Mouse (Mus musculus): ENCODE measurements around the gene Hist2h2ac. TPM values are rescaled to one million over a fixed set of nuclear protein-coding genes. Genes with fewer than 3 reads are reported as not detected.

Hist2h2ac gene
- polyA plus RNA-seq, 1 experiment from 2014 or later = 4.7 TPM

DNA sequence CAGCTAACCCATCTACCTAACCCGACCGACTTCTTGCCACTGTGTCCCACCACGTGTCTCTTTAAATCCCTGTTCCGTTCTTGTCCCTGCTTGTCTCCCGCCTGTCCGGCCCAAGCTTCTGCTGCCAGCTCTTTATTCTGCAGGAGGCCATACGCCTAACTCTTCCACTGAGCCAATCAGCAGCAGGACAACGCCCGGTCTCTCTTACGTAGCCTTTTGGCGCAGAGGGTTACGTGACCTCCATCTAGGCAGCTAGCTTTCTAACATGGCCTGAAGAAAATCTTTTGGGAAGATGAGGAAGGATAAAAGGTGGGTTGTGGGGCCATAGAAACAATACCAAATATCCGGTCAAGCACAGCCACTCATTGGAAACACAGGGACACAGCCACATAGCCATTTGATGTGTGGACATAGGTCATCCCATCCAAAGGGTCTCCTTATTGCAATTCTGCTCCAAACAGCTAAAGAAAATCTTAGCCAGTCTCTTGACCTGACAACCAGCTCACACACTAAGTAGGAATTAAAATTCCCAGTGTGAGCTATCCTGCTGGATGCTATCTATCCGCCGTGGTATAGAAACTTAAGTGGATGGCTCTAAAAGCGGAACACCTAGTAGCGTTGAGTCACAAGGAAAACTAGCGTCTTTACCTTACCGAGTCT, 41.7 kb upstream of the Hist2h2ac start:
- ATAC-seq (replicated peaks) = peak; percentile 78
- under 1% methylated on average over 19 of the region's 19 CpGs for WGBS
- H3K4me3 ChIP-seq = peak overlapping the region; percentile 66

DNA sequence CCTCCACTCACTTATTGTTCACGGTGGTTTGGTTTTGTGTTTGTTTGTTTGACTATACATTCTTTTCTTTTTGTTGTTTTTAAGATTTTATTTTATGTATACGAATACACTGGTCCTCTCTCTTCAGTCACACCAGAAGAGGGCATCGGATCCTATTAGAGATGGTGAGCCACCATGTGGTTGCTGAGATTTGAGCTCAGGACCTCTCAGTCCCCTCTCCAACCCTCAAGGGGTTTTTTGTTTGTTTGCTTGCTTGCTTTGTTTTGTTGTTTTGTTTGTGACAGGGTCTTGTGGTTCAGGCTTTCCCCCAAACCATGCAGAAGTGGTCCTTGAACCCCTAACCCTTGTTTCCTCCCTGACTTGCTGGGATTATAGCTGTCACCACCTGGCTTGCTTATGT, 40.9 kb upstream of the Hist2h2ac start:
- no peak for ATAC-seq (replicated peaks)
- 61% methylated on average over 3 of the region's 3 CpGs for WGBS

More for the DNA sequence above, 41.7 kb upstream of the Hist2h2ac start:
- Histone ChIP-seq H3K27ac (replicated peaks) (peak overlapping the region; percentile 99), H3K9me3 (no peaks in the 10 kb centered on the region), H3K4me2 (replicated peaks) (peak overlapping the region; percentile 63), H3K36me3 (no peaks in the 10 kb centered on the region), H3K9ac (replicated peaks) (peak overlapping the region; percentile 80), H3K27me3 (no peaks in the 10 kb centered on the region), H3K4me1 (peaks cover 21% of the 10 kb centered on the region)

DNA sequence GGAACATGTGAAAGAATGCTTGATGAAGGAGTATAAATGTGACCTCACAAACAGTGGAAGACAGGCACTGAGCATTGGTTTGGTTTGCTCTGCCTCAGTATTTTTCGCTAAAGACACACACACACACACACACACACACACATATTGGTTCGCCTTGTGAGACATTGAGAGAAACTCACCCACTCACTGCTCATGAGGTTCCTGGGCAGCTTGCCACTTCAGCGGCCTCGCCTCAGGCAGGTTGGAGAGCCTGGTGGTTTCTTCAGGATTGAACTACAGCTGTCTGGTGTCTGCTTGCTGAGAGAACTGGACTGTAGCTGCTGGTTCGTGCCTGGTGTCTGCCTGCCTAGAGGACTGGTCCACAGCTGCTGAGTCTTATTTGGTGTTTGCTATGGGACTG, 39.5 kb upstream of the Hist2h2ac start:
- H3K9me3 ChIP-seq = no peaks in the 10 kb centered on the region
- no peak overlapping the region for H3K4me3 ChIP-seq
- no peak overlapping the region for H3K9ac ChIP-seq (replicated peaks)
- H3K36me3 ChIP-seq = no peaks in the 10 kb centered on the region
- no peak overlapping the region for H3K4me2 ChIP-seq (replicated peaks)
- no peaks in the 10 kb centered on the region for H3K27me3 ChIP-seq
- peaks cover 21% of the 10 kb centered on the region for H3K4me1 ChIP-seq
- 90% methylated on average over 5 of the region's 5 CpGs for WGBS
- ATAC-seq (replicated peaks) = no peak
- no peak overlapping the region for H3K27ac ChIP-seq (replicated peaks)

More for the DNA sequence above, 40.9 kb upstream of the Hist2h2ac start:
- H3K9me3 ChIP-seq = no peaks in the 10 kb centered on the region
- no peaks in the 10 kb centered on the region for H3K36me3 ChIP-seq
- peak overlapping the region; percentile 99 for H3K27ac ChIP-seq (replicated peaks)
- peak overlapping the region; percentile 80; the same call in 1 of the 2 replicates for H3K9ac ChIP-seq (replicated peaks)
- no peaks in the 10 kb centered on the region for H3K27me3 ChIP-seq
- H3K4me3 ChIP-seq = peak overlapping the region; percentile 66
- peak overlapping the region; percentile 63 for H3K4me2 ChIP-seq (replicated peaks)
- H3K4me1 ChIP-seq = peaks cover 21% of the 10 kb centered on the region

- 91% methylated on average over 3 of the region's 3 CpGs for WGBS
- Histone ChIP-seq H3K9ac (replicated peaks) (no peak overlapping the region), H3K4me1 (peaks cover 10% of the 10 kb centered on the region), H3K36me3 (no peaks in the 10 kb centered on the region), H3K4me3 (no peak overlapping the region), H3K9me3 (no peaks in the 10 kb centered on the region), H3K27ac (replicated peaks) (no peak overlapping the region), H3K27me3 (no peaks in the 10 kb centered on the region), H3K4me2 (replicated peaks) (no peak overlapping the region)
- no peak for ATAC-seq (replicated peaks)
Observed at GRCm38 (mm10) chr3:96257190-96257589, 36.5 kb upstream of the Hist2h2ac start.

GRCm38 (mm10) chr3:96255926-96256593, 35.4 kb upstream of the Hist2h2ac start:
- Histone ChIP-seq H3K27ac (replicated peaks) (no peak overlapping the region), H3K9ac (replicated peaks) (no peak overlapping the region), H3K4me2 (replicated peaks) (no peak overlapping the region), H3K9me3 (no peaks in the 10 kb centered on the region), H3K4me3 (no peak overlapping the region), H3K27me3 (no peaks in the 10 kb centered on the region), H3K4me1 (0 out of 2 replicates have a peak, but pooled peaks cover 3% of the 10 kb centered on the region), H3K36me3 (no peaks in the 10 kb centered on the region)
- ATAC-seq (replicated peaks) = no peak
- 87% methylated on average over 5 of the region's 5 CpGs for WGBS

DNA sequence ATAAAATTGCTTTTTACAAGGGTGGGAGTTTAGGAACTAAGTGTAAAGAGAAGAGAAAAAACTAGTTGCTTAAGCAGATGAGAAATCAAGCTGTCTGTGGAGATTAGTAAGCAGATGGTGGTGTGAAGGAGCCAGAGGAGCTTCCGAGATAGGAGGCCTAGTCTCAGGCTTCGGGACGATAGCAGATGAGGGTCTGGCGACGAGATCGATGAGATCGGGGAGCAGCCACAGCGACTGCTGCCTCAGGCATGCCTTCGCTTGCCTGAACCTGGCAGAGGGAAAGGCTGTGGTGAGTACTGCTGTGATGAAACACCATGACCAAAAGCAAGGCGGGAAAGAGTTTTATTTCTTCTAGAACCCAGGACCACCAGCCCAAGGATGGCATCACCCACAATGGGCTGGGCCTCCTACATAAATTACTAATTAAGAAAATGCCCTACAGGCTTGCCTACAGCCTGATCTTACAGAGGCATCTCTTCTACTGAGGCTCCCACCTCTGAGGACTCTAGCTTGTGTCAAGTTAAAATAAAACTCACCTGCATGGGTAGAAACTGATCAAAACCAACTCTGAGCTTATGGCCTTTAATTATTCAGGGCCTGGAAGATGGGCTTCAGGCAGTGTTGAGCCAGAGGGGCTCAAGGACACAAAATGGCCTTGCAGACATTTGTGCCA, 34.1 kb upstream of the Hist2h2ac start:
- Histone ChIP-seq H3K4me3 (no peak overlapping the region), H3K36me3 (no peaks in the 10 kb centered on the region), H3K27me3 (no peaks in the 10 kb centered on the region), H3K4me1 (0 out of 2 replicates have a peak, but pooled peaks cover 3% of the 10 kb centered on the region), H3K27ac (replicated peaks) (no peak overlapping the region), H3K9me3 (no peaks in the 10 kb centered on the region), H3K9ac (replicated peaks) (no peak overlapping the region), H3K4me2 (replicated peaks) (no peak overlapping the region)
- WGBS = 50% methylated on average over 10 of the region's 10 CpGs
- ATAC-seq (replicated peaks) = no peak

GRCm38 (mm10) chr3:96251787-96252186, 31.1 kb upstream of the Hist2h2ac start:
- Histone ChIP-seq H3K4me2 (replicated peaks) (no peak overlapping the region), H3K27ac (replicated peaks) (no peak overlapping the region), H3K9ac (replicated peaks) (no peak overlapping the region), H3K9me3 (no peaks in the 10 kb centered on the region), H3K27me3 (no peaks in the 10 kb centered on the region), H3K4me1 (peaks cover 17% of the 10 kb centered on the region), H3K4me3 (no peak overlapping the region), H3K36me3 (no peaks in the 10 kb centered on the region)
- no peak for ATAC-seq (replicated peaks)
- WGBS = 91% methylated on average over 3 of the region's 3 CpGs

- Histone ChIP-seq H3K9ac (replicated peaks) (no peak overlapping the region), H3K27ac (replicated peaks) (no peak overlapping the region), H3K4me3 (no peak overlapping the region), H3K9me3 (no peaks in the 10 kb centered on the region), H3K36me3 (no peaks in the 10 kb centered on the region), H3K4me2 (replicated peaks) (no peak overlapping the region), H3K4me1 (peaks cover 17% of the 10 kb centered on the region), H3K27me3 (no peaks in the 10 kb centered on the region)
- no peak for ATAC-seq (replicated peaks)
- WGBS = 66% methylated on average over 3 of the region's 3 CpGs
Observed at GRCm38 (mm10) chr3:96250890-96251289, 30.2 kb upstream of the Hist2h2ac start.

GRCm38 (mm10) chr3:96249034-96249345, 28.3 kb upstream of the Hist2h2ac start:
- Histone ChIP-seq H3K4me1 (peaks cover 23% of the 10 kb centered on the region), H3K27ac (replicated peaks) (no peak overlapping the region), H3K27me3 (no peaks in the 10 kb centered on the region), H3K9ac (replicated peaks) (no peak overlapping the region), H3K4me3 (no peak overlapping the region), H3K9me3 (no peaks in the 10 kb centered on the region), H3K4me2 (replicated peaks) (peak overlapping the region; percentile 40), H3K36me3 (no peaks in the 10 kb centered on the region)
- WGBS = 46% methylated on average over 4 of the region's 4 CpGs
- no peak for ATAC-seq (replicated peaks)

GRCm38 (mm10) chr3:96248141-96249033, 27.7 kb upstream of the Hist2h2ac start:
- H3K4me3 ChIP-seq = peak overlapping the region; percentile 38; the same call in 1 of the 2 replicates
- no peak overlapping the region for H3K27ac ChIP-seq (replicated peaks)
- ATAC-seq (replicated peaks) = no peak
- H3K36me3 ChIP-seq = no peaks in the 10 kb centered on the region
- H3K27me3 ChIP-seq = no peaks in the 10 kb centered on the region
- H3K4me1 ChIP-seq = peaks cover 25% of the 10 kb centered on the region
- H3K9me3 ChIP-seq = no peaks in the 10 kb centered on the region
- H3K4me2 ChIP-seq (replicated peaks) = peak overlapping the region; percentile 40
- WGBS = 55% methylated on average over 6 of the region's 6 CpGs
- H3K9ac ChIP-seq (replicated peaks) = peak overlapping the region; percentile 40; the same call in 1 of the 2 replicates

DNA sequence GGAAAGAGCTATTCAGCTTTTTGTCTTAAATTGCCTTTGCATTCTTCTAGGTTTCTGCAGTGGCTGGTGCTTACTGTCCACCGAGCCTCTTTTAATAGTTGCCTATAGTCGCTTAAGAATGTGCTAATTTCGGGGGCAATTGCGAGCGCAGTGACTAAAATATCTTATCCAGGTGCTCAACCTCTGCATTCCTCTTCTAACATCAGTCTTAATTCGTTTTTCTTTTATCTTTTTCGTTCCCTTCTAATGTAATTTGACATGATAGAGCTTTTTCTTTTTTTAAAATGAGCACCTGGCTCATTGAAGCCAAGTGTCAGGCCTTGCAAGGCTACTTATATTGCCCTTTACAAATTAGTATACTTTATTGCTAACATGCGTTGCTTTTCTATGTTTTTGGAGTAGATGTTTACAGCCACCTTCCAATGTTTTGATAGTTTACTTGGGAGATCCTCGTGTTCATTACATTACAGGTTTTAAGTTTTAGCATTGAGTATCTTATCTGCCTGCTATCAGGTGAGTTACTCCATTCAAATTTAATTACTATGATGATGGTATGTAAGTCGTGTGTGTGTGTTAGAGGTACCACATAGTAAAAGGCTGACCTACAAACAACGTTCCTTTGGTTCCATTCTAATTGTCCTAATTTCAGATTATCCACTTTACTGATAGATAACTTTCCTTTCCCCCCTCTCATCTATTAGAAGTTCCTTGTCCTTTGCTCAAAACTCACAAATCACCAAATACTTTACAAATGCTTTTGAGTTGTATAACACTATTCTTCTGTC, 26.9 kb upstream of the Hist2h2ac start:
- Histone ChIP-seq H3K27ac (replicated peaks) (no peak overlapping the region; the same call in 1 of the 2 replicates), H3K9me3 (no peaks in the 10 kb centered on the region), H3K36me3 (no peaks in the 10 kb centered on the region), H3K4me3 (peak overlapping the region; percentile 38), H3K27me3 (no peaks in the 10 kb centered on the region), H3K4me2 (replicated peaks) (peak overlapping the region; percentile 40), H3K9ac (replicated peaks) (peak overlapping the region; percentile 40; the same call in 1 of the 2 replicates), H3K4me1 (peaks cover 25% of the 10 kb centered on the region)
- no peak for ATAC-seq (replicated peaks)
- WGBS = 2% methylated on average over 11 of the region's 11 CpGs

Data from forebrain, embryonic 15.5 days (tissue).